Mouse (Mus musculus): ENCODE data around the gene Pafah1b1. TPM values are rescaled to one million over a fixed set of nuclear protein-coding genes. Genes with fewer than 3 reads are reported as not detected.

Pafah1b1 gene
- polyA plus RNA-seq, 1 experiment from 2014 or later, result 51.2 TPM

GRCm38 (mm10) chr11:74761011-74761705 lies 36.7 kb upstream of the Pafah1b1 start:
- Histone ChIP-seq H3K27me3 (replicated peaks; ENCODE audit: control insufficient read depth, insufficient read depth, low read length) (no peaks in the 10 kb centered on the region), H3K9me3 (ENCODE audit: control insufficient read depth, low read length) (no peaks in the 10 kb centered on the region), H3K27ac (ENCODE audit: low read length) (no peak overlapping the region), H3K9ac (replicated peaks; ENCODE audit: low read depth, low read length) (no peak overlapping the region), H3K36me3 (ENCODE audit: control insufficient read depth, insufficient read depth) (no peaks in the 10 kb centered on the region), H3K4me1 (replicated peaks; ENCODE audit: control insufficient read depth, insufficient read depth, low read length) (no peaks in the 10 kb centered on the region), H3K4me3 (replicated peaks; ENCODE audit: low read length) (no peak overlapping the region), H3K4me2 (ENCODE audit: low read length) (no peak overlapping the region)
- 78% methylated on average over 12 of the region's 12 CpGs for WGBS
- no peak for ATAC-seq

GRCm38 (mm10) chr11:74756631-74757030 lies 32.2 kb upstream of the Pafah1b1 start:
- Histone ChIP-seq H3K9me3 (ENCODE audit: control insufficient read depth, low read length) (no peaks in the 10 kb centered on the region), H3K36me3 (ENCODE audit: control insufficient read depth, insufficient read depth) (no peaks in the 10 kb centered on the region), H3K4me2 (ENCODE audit: low read length) (no peak overlapping the region), H3K9ac (replicated peaks; ENCODE audit: low read depth, low read length) (no peak overlapping the region), H3K4me1 (replicated peaks; ENCODE audit: control insufficient read depth, insufficient read depth, low read length) (no peaks in the 10 kb centered on the region), H3K4me3 (replicated peaks; ENCODE audit: low read length) (no peak overlapping the region), H3K27me3 (replicated peaks; ENCODE audit: control insufficient read depth, insufficient read depth, low read length) (no peaks in the 10 kb centered on the region), H3K27ac (ENCODE audit: low read length) (no peak overlapping the region)
- no peak for ATAC-seq
- WGBS, result 66% methylated on average over 2 of the region's 2 CpGs

- no peak overlapping the region for H3K4me3 ChIP-seq (replicated peaks; ENCODE audit: low read length)
Observed at GRCm38 (mm10) chr11:74751352-74752066, 27.0 kb upstream of the Pafah1b1 start.

GRCm38 (mm10) chr11:74750662-74751351 lies 26.3 kb upstream of the Pafah1b1 start:
- Histone ChIP-seq H3K9me3 (ENCODE audit: control insufficient read depth, low read length) (no peaks in the 10 kb centered on the region), H3K9ac (replicated peaks; ENCODE audit: low read depth, low read length) (no peak overlapping the region), H3K4me3 (replicated peaks; ENCODE audit: low read length) (no peak overlapping the region), H3K4me1 (replicated peaks; ENCODE audit: control insufficient read depth, insufficient read depth, low read length) (no peaks in the 10 kb centered on the region; the same call in 1 of the 2 replicates), H3K27me3 (replicated peaks; ENCODE audit: control insufficient read depth, insufficient read depth, low read length) (no peaks in the 10 kb centered on the region), H3K4me2 (ENCODE audit: low read length) (no peak overlapping the region), H3K27ac (ENCODE audit: low read length) (no peak overlapping the region), H3K36me3 (ENCODE audit: control insufficient read depth, insufficient read depth) (no peaks in the 10 kb centered on the region)
- ATAC-seq, result no peak
- WGBS, result 66% methylated on average over 7 of the region's 7 CpGs

More at GRCm38 (mm10) chr11:74751352-74752066, 27.0 kb upstream of the Pafah1b1 start:
- Histone ChIP-seq H3K9me3 (ENCODE audit: control insufficient read depth, low read length) (no peaks in the 10 kb centered on the region), H3K27ac (ENCODE audit: low read length) (peak overlapping the region; percentile 2; the same call in 1 of the 2 replicates), H3K4me2 (ENCODE audit: low read length) (no peak overlapping the region), H3K4me1 (replicated peaks; ENCODE audit: control insufficient read depth, insufficient read depth, low read length) (no peaks in the 10 kb centered on the region; the same call in 1 of the 2 replicates), H3K9ac (replicated peaks; ENCODE audit: low read depth, low read length) (no peak overlapping the region), H3K27me3 (replicated peaks; ENCODE audit: control insufficient read depth, insufficient read depth, low read length) (no peaks in the 10 kb centered on the region), H3K36me3 (ENCODE audit: control insufficient read depth, insufficient read depth) (no peaks in the 10 kb centered on the region)
- peak; percentile 63 for ATAC-seq
- 7% methylated on average over 9 of the region's 9 CpGs for WGBS

- WGBS, result 93% methylated on average over 13 of the region's 13 CpGs
- no peaks in the 10 kb centered on the region; the same call in 1 of the 2 replicates for H3K4me1 ChIP-seq (replicated peaks; ENCODE audit: control insufficient read depth, insufficient read depth, low read length)
Observed at GRCm38 (mm10) chr11:74749241-74749640, 24.8 kb upstream of the Pafah1b1 start.

GRCm38 (mm10) chr11:74748022-74748421 lies 23.6 kb upstream of the Pafah1b1 start:
- no peak overlapping the region for H3K27ac ChIP-seq (ENCODE audit: low read length)
- no peak overlapping the region for H3K9ac ChIP-seq (replicated peaks; ENCODE audit: low read depth, low read length)
- WGBS, result 82% methylated on average over 4 of the region's 4 CpGs
- H3K9me3 ChIP-seq (ENCODE audit: control insufficient read depth, low read length), result no peaks in the 10 kb centered on the region
- H3K4me2 ChIP-seq (ENCODE audit: low read length), result no peak overlapping the region
- no peaks in the 10 kb centered on the region for H3K27me3 ChIP-seq (replicated peaks; ENCODE audit: control insufficient read depth, insufficient read depth, low read length)
- H3K4me1 ChIP-seq (replicated peaks; ENCODE audit: control insufficient read depth, insufficient read depth, low read length), result no peaks in the 10 kb centered on the region; the same call in 1 of the 2 replicates
- no peaks in the 10 kb centered on the region for H3K36me3 ChIP-seq (ENCODE audit: control insufficient read depth, insufficient read depth)
- H3K4me3 ChIP-seq (replicated peaks; ENCODE audit: low read length), result no peak overlapping the region
- no peak for ATAC-seq

More at GRCm38 (mm10) chr11:74749241-74749640, 24.8 kb upstream of the Pafah1b1 start:
- H3K27ac ChIP-seq (ENCODE audit: low read length), result no peak overlapping the region
- H3K36me3 ChIP-seq (ENCODE audit: control insufficient read depth, insufficient read depth), result no peaks in the 10 kb centered on the region
- H3K4me2 ChIP-seq (ENCODE audit: low read length), result no peak overlapping the region
- ATAC-seq, result no peak
- H3K27me3 ChIP-seq (replicated peaks; ENCODE audit: control insufficient read depth, insufficient read depth, low read length), result no peaks in the 10 kb centered on the region
- no peak overlapping the region for H3K9ac ChIP-seq (replicated peaks; ENCODE audit: low read depth, low read length)
- H3K9me3 ChIP-seq (ENCODE audit: control insufficient read depth, low read length), result no peaks in the 10 kb centered on the region
- H3K4me3 ChIP-seq (replicated peaks; ENCODE audit: low read length), result no peak overlapping the region

- ATAC-seq, result no peak
- no peak overlapping the region for H3K4me3 ChIP-seq (replicated peaks; ENCODE audit: low read length)
- no peak overlapping the region for H3K9ac ChIP-seq (replicated peaks; ENCODE audit: low read depth, low read length)
- H3K36me3 ChIP-seq (ENCODE audit: control insufficient read depth, insufficient read depth), result no peaks in the 10 kb centered on the region
- no peak overlapping the region for H3K4me2 ChIP-seq (ENCODE audit: low read length)
- H3K27ac ChIP-seq (ENCODE audit: low read length), result no peak overlapping the region
- H3K9me3 ChIP-seq (ENCODE audit: control insufficient read depth, low read length), result no peaks in the 10 kb centered on the region
- H3K4me1 ChIP-seq (replicated peaks; ENCODE audit: control insufficient read depth, insufficient read depth, low read length), result no peaks in the 10 kb centered on the region
- 71% methylated on average over 3 of the region's 3 CpGs for WGBS
- H3K27me3 ChIP-seq (replicated peaks; ENCODE audit: control insufficient read depth, insufficient read depth, low read length), result no peaks in the 10 kb centered on the region
Observed at GRCm38 (mm10) chr11:74737861-74738260, 13.4 kb upstream of the Pafah1b1 start.

- Histone ChIP-seq H3K4me1 (replicated peaks; ENCODE audit: control insufficient read depth, insufficient read depth, low read length) (no peaks in the 10 kb centered on the region), H3K27me3 (replicated peaks; ENCODE audit: control insufficient read depth, insufficient read depth, low read length) (no peaks in the 10 kb centered on the region), H3K9ac (replicated peaks; ENCODE audit: low read depth, low read length) (no peak overlapping the region), H3K27ac (ENCODE audit: low read length) (no peak overlapping the region), H3K36me3 (ENCODE audit: control insufficient read depth, insufficient read depth) (no peaks in the 10 kb centered on the region), H3K4me3 (replicated peaks; ENCODE audit: low read length) (no peak overlapping the region), H3K4me2 (ENCODE audit: low read length) (no peak overlapping the region), H3K9me3 (ENCODE audit: control insufficient read depth, low read length) (no peaks in the 10 kb centered on the region)
- ATAC-seq, result no peak
- WGBS, result 9% methylated on average over 7 of the region's 7 CpGs
Observed at GRCm38 (mm10) chr11:74734917-74735316, 10.4 kb upstream of the Pafah1b1 start.

GRCm38 (mm10) chr11:74725181-74725580 lies 711 bp upstream of the Pafah1b1 start:
- Histone ChIP-seq H3K4me2 (ENCODE audit: low read length) (no peak overlapping the region), H3K27me3 (replicated peaks; ENCODE audit: control insufficient read depth, insufficient read depth, low read length) (no peaks in the 10 kb centered on the region), H3K36me3 (ENCODE audit: control insufficient read depth, insufficient read depth) (no peaks in the 10 kb centered on the region), H3K27ac (ENCODE audit: low read length) (peak overlapping the region; percentile 12; the same call in 1 of the 2 replicates), H3K4me1 (replicated peaks; ENCODE audit: control insufficient read depth, insufficient read depth, low read length) (peaks cover 15% of the 10 kb centered on the region), H3K9me3 (ENCODE audit: control insufficient read depth, low read length) (no peaks in the 10 kb centered on the region), H3K4me3 (replicated peaks; ENCODE audit: low read length) (no peak overlapping the region), H3K9ac (replicated peaks; ENCODE audit: low read depth, low read length) (peak overlapping the region; percentile 25; the same call in 1 of the 2 replicates)
- WGBS, result 62% methylated on average over 5 of the region's 5 CpGs
- no peak for ATAC-seq

Measured in forebrain, embryonic 16.5 days (tissue).